Mouse (Mus musculus): ENCODE results near the gene Fance.
"Not testable (repeated sequence)": the region's sequence is repeated elsewhere in the genome, so short reads cannot be mapped to it uniquely, and the experiment has no call there.

DNA sequence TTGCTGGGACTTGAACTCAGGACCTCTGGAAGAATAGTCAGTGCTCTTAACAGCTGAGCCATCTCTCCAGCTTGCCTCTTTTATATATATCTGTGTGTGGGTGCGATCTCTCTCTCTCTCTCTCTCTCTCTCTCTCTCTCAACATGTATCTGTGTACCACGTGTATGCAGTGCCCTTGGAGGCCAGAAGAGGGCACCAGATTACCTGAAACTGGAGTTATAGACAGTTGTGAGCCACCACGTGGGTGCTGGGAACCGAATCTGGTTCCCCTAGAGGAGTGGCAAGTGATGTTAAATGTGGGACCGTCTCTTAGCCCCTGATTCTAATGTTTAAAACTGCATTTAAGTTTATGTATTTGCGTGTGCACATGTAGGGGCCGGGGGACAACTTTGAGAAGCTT lies 11.1 kb downstream of the Fance start:
- TF ChIP-seq CTCF, POLR2A (IDR thresholded peaks at IDR 0.05; ENCODE audit: extremely low read depth, insufficient read depth, low read length): not testable (repeated sequence)
